Mouse (Mus musculus): ENCODE data around the gene Erg. TPM values are rescaled to one million over a fixed set of nuclear protein-coding genes. Genes with fewer than 3 reads are reported as not detected.

Erg gene
- total and polyA plus RNA-seq, 3 experiments = 0.11 to 0.81 (median 0.34) TPM

DNA sequence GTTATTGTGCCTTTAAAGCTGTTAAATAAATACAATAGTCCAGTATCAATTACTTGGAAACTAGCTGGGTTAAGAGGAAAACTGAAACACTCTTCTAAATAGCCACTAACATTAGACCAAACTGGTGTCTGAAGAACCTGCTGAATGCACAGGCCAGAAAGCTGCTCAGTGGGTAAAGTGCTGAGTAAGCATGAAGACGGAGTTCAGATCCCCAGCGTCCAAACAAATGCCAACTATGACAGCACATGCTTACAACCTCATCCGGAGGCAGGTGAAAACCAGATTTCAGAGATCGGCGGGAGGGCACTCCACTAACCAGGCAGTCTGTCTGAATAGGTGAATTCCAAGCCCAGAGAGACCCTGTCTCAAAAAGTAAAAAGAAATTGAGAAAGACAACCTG lies 41.6 kb downstream of the Erg start:
- Histone ChIP-seq H3K27me3 (replicated peaks) (no peaks in the 10 kb centered on the region), H3K9me3 (replicated peaks; ENCODE audit: low read length) (no peaks in the 10 kb centered on the region), H3K4me3 (replicated peaks in 1 of 3; ENCODE audit: low read depth in 2 of 3, low read length in 2 of 3, poor library complexity in 1 of 3) (no peak overlapping the region), H3K36me3 (replicated peaks in 1 of 2; ENCODE audit: control insufficient read depth in 1 of 2, insufficient read depth in 1 of 2, low read length in 1 of 2) (no peaks in the 10 kb centered on the region), H3K79me2 (replicated peaks; ENCODE audit: control insufficient read depth, extremely low read depth, insufficient read depth, poor library complexity, severe bottlenecking) (no peaks in the 10 kb centered on the region), H3K4me1 (ENCODE audit: control insufficient read depth in 1 of 2, insufficient read depth in 2 of 2) (no peaks in the 10 kb centered on the region), H3K9ac (ENCODE audit: insufficient read depth, low read depth) (no peak overlapping the region), H3K27ac (ENCODE audit: insufficient read depth, low read depth) (no peak overlapping the region), H3K4me2 (ENCODE audit: insufficient read depth, low read depth, poor library complexity, severe bottlenecking) (no peak overlapping the region)
- peak; percentile 95 for TF ChIP-seq MAFK (IDR thresholded peaks at IDR 0.05; ENCODE audit: insufficient replicate concordance, low read length)
- no peak for TF ChIP-seq USF1 (IDR thresholded peaks at IDR 0.05; ENCODE audit: low read depth, low read length)
- dilution Hi-C loops (cut with MboI; ENCODE audit: extremely low pct_ligation_motif_present, extremely low pct_unique_long_range_greater_than_20kb, low sequenced_read_pairs) = no loop called here
- in situ Hi-C loops (cut with MboI; ENCODE audit: low pct_ligation_motif_present, low pct_unique_long_range_greater_than_20kb, low sequenced_read_pairs) = loop anchor here (5.0 kb wide), 1 partner anchor 57 kb away; no protein-coding TSS in a partner anchor
- DNase-seq (ENCODE audit: extremely low read depth) = no peak

- no peak overlapping the region for H3K9ac ChIP-seq (ENCODE audit: insufficient read depth, low read depth)
- TF ChIP-seq TCF12 (IDR thresholded peaks at IDR 0.05; ENCODE audit: low read depth, low read length) (no peak), NRF1 (IDR thresholded peaks at IDR 0.05; ENCODE audit: low read depth, low read length) (no peak), ETS1 (conservative IDR thresholded peaks at IDR 0.05; ENCODE audit: low read depth, low read length) (no peak), USF2 (conservative IDR thresholded peaks at IDR 0.05; ENCODE audit: low read depth, low read length) (no peak), CTCF (conservative IDR thresholded peaks at IDR 0.05 in 1 of 2, IDR thresholded peaks at IDR 0.05 in 1 of 2; ENCODE audit: low read depth in 2 of 2, low read length in 2 of 2) (no peak), MAZ (IDR thresholded peaks at IDR 0.05; ENCODE audit: low read depth, low read length) (no peak)
- dilution Hi-C loops (cut with MboI; ENCODE audit: extremely low pct_ligation_motif_present, extremely low pct_unique_long_range_greater_than_20kb, low sequenced_read_pairs) = no loop called here
These were observed 42.9 kb downstream of the Erg start for GRCm38 (mm10) chr16:95543471-95543870.

DNA sequence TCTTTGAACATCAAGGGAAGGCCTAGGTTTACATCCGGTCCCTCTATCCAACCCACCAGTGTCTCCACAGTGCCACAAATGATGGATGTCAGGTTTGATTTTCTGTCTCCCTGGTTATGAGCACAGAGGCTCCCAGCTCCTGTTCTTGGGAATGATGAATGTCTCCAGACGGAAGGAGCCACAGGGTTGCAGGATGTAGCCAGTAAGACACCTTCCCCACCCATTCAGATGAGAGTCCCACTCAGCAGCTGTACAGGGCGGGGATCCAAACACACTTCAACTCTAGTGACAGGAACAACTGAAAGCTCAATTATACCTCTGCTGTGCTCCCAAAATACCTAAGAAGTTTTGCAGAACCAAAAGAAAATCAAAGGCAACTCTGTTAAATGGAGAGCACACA lies 51.2 kb downstream of the Erg start:
- in situ Hi-C loops (cut with MboI; ENCODE audit: low pct_ligation_motif_present, low pct_unique_long_range_greater_than_20kb, low sequenced_read_pairs) (no loop called here), dilution Hi-C loops (cut with MboI; ENCODE audit: extremely low pct_ligation_motif_present, extremely low pct_unique_long_range_greater_than_20kb, low sequenced_read_pairs) (no loop called here)
- no peak for DNase-seq (ENCODE audit: extremely low read depth)
- Histone ChIP-seq H3K27ac (ENCODE audit: insufficient read depth, low read depth) (no peak overlapping the region), H3K9ac (ENCODE audit: insufficient read depth, low read depth) (no peak overlapping the region), H3K27me3 (replicated peaks) (no peaks in the 10 kb centered on the region), H3K4me2 (ENCODE audit: insufficient read depth, low read depth, poor library complexity, severe bottlenecking) (no peak overlapping the region), H3K36me3 (replicated peaks in 1 of 2; ENCODE audit: control insufficient read depth in 1 of 2, insufficient read depth in 1 of 2, low read length in 1 of 2) (no peaks in the 10 kb centered on the region), H3K4me1 (ENCODE audit: control insufficient read depth in 1 of 2, insufficient read depth in 2 of 2) (peaks cover 0 to 3% of the 10 kb centered on the region in 2 experiments; a peak in 2 of 4 replicates), H3K9me3 (replicated peaks; ENCODE audit: low read length) (no peaks in the 10 kb centered on the region), H3K4me3 (replicated peaks in 1 of 3; ENCODE audit: low read depth in 2 of 3, low read length in 2 of 3, poor library complexity in 1 of 3) (no peak overlapping the region), H3K79me2 (replicated peaks; ENCODE audit: control insufficient read depth, extremely low read depth, insufficient read depth, poor library complexity, severe bottlenecking) (no peaks in the 10 kb centered on the region)
- TF ChIP-seq GABPA (IDR thresholded peaks at IDR 0.05; ENCODE audit: insufficient replicate concordance, low read depth, low read length) = no peak
- no peak for TF ChIP-seq KAT2A (IDR thresholded peaks at IDR 0.05; ENCODE audit: insufficient replicate concordance, low read length)
- TF ChIP-seq NRF1 (IDR thresholded peaks at IDR 0.05; ENCODE audit: low read depth, low read length) = no peak
- TF ChIP-seq USF2 (conservative IDR thresholded peaks at IDR 0.05; ENCODE audit: low read depth, low read length) = no peak
- TF ChIP-seq CTCF (conservative IDR thresholded peaks at IDR 0.05 in 1 of 2, IDR thresholded peaks at IDR 0.05 in 1 of 2; ENCODE audit: low read depth in 2 of 2, low read length in 2 of 2) = no peak
- no peak for TF ChIP-seq E2F4 (IDR thresholded peaks at IDR 0.05; ENCODE audit: insufficient replicate concordance, low read depth, low read length)
- no peak for TF ChIP-seq SIN3A (IDR thresholded peaks at IDR 0.05; ENCODE audit: low read length)

More at GRCm38 (mm10) chr16:95543471-95543870, 42.9 kb downstream of the Erg start:
- no peak for DNase-seq (ENCODE audit: extremely low read depth)
- Histone ChIP-seq H3K4me1 (ENCODE audit: control insufficient read depth in 1 of 2, insufficient read depth in 2 of 2) (no peaks in the 10 kb centered on the region), H3K4me2 (ENCODE audit: insufficient read depth, low read depth, poor library complexity, severe bottlenecking) (no peak overlapping the region), H3K9me3 (replicated peaks; ENCODE audit: low read length) (no peaks in the 10 kb centered on the region), H3K79me2 (replicated peaks; ENCODE audit: control insufficient read depth, extremely low read depth, insufficient read depth, poor library complexity, severe bottlenecking) (no peaks in the 10 kb centered on the region), H3K36me3 (replicated peaks in 1 of 2; ENCODE audit: control insufficient read depth in 1 of 2, insufficient read depth in 1 of 2, low read length in 1 of 2) (no peaks in the 10 kb centered on the region), H3K27me3 (replicated peaks) (no peaks in the 10 kb centered on the region), H3K27ac (ENCODE audit: insufficient read depth, low read depth) (no peak overlapping the region), H3K4me3 (replicated peaks in 1 of 3; ENCODE audit: low read depth in 2 of 3, low read length in 2 of 3, poor library complexity in 1 of 3) (no peak overlapping the region)
- in situ Hi-C loops (cut with MboI; ENCODE audit: low pct_ligation_motif_present, low pct_unique_long_range_greater_than_20kb, low sequenced_read_pairs) = loop anchor here (5.0 kb wide), 1 partner anchor 56 kb away; no protein-coding TSS in a partner anchor
